Mouse (Mus musculus): ENCODE data around the gene Asb4. TPM values are rescaled to one million over a fixed set of nuclear protein-coding genes. Genes with fewer than 3 reads are reported as not detected.

Gene Asb4
- 1.7 TPM for polyA plus RNA-seq (2014; fragmentation: Illumina TruSeq; extraction: RNeasy Lipid Tissue Mini Kit (QIAGEN cat#74804); ENCODE audit: low read depth, low replicate concordance)

DNA sequence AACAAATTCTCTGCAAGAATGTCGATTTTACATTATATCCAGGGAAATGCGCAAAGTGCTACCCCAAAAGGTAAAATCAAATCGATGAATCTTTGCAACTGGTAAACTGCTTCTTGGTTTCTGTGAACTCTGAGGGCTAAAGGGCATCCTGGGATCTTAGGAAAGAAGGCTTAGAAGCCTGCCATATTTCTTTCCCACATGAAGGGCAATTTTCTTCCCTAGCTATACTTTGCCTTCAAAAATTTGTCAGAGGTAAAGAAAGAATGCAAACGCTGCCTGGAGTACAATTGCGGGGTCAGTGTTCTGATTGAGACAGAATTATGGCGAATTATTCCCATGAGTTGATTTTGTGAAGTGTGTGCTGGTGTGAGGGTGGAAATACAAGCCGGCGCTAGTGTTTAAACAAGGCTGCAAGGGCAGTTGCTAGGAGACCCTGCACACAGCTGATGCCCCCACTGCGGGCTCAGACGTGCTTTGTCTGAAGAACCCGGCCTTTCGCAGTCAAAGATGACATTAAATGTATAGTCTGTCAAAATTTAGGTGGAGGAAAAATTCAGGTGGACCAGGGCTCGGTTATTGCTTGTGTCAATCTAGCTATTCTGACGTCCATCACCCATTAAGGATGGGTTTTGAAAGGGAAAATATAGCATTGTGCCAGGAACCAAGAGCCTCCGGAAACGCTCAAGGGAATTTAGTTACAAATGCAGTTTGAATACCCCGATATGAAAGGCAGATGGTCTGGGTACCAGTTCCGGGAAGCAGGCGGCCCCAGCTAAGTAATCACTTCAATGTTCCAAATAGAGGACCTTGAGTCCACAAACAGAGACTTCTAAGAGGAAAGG lies at the start of gene Asb4:
Gene Asb4, plus strand, starts transcription at position 51 of the 842 bp plus-strand sequence.

Other genes with a start within 250 kb of the Asb4 start
- 4.2 TPM for gene Pon1, start 189.4 kb upstream of the Asb4 start, polyA plus RNA-seq (2014; fragmentation: Illumina TruSeq; extraction: RNeasy Lipid Tissue Mini Kit (QIAGEN cat#74804); ENCODE audit: low read depth, low replicate concordance)
- gene Pon3, start 127.1 kb upstream of the Asb4 start, polyA plus RNA-seq (2014; fragmentation: Illumina TruSeq; extraction: RNeasy Lipid Tissue Mini Kit (QIAGEN cat#74804); ENCODE audit: low read depth, low replicate concordance): 51.1 TPM
- gene Pon2, start 84.9 kb upstream of the Asb4 start, polyA plus RNA-seq (2014; fragmentation: Illumina TruSeq; extraction: RNeasy Lipid Tissue Mini Kit (QIAGEN cat#74804); ENCODE audit: low read depth, low replicate concordance): 54.3 TPM
- 21.2 TPM for gene Pdk4, start 112.9 kb downstream of the Asb4 start, polyA plus RNA-seq (2014; fragmentation: Illumina TruSeq; extraction: RNeasy Lipid Tissue Mini Kit (QIAGEN cat#74804); ENCODE audit: low read depth, low replicate concordance)